In the genomic region with DNA sequence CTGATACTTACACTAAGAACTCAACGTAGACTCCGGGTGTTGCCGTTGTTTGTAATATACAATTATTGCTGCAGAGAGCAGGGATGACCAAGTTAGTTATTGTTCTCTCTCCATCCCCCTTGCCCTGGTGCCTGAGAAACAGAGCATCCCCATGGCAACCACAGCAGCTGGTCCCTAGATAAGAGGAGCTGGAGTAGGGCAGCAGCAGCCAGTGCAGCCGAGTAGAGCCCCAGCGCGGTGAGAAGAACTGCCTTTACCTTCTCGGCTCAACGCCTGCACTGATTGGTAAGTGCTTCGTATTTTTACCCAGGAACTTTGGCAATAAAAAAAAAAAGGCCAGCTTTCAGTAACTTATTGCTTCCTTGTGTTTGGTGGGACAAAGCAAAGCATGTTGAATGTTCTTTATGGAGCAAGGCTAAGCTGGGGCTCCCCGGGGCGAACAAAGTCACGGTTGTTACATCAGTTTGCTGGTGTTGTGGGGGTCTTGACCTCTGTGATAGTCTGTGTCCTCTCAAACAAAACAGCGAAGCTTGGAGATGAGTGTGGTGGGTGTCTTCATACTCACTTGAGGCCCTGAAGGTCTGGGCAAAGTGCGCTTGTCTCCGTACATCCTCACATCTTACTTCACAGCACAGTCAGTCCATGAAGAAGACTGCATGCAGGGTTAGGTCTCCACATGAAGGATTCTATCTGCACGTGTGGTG, we compare ENCODE assay signal across 12 mouse cellular contexts. TPM values are rescaled to one million over a fixed set of nuclear protein-coding genes. Genes with fewer than 3 reads are reported as not detected.
DNase-seq lines count a peak whose midpoint lies in the region; ATAC-seq and TF ChIP-seq lines count a peak whose summit lies in the region.
"Had no signal": no experiment of that assay in that cellular context is flagged by ENCODE, and none has a peak within 500 bp of the region (broad histone marks: within the 10 kb centered on the region; RNA-seq: fewer than 3 reads in every experiment).

A gene (plus strand): TSS at position 207 of the 704 bp plus-strand sequence.

- no peaks in the 10 kb centered on the region for H3K36me3 ChIP-seq in heart, embryonic 10.5 days
- no peaks in the 10 kb centered on the region for H3K36me3 ChIP-seq in heart, adult 2 months (ENCODE audit: control insufficient read depth, insufficient read depth, low read length)
- no peaks in the 10 kb centered on the region for H3K36me3 ChIP-seq in forebrain, embryonic 12.5 days (replicated peaks)
- H3K36me3 ChIP-seq in neural tube, embryonic 15.5 days = no peaks in the 10 kb centered on the region

- peak; percentile 91 for ATAC-seq in forebrain, embryonic 12.5 days (ENCODE audit: low FRiP score)
- ATAC-seq in neural tube, embryonic 15.5 days (ENCODE audit: low FRiP score) = peak; percentile 80; the same call in 1 of the 2 replicates

- peak within 1 kb of the TSS; percentile 59 for H3K27ac ChIP-seq in heart, embryonic 10.5 days
- no peak within 1 kb of the TSS for H3K27ac ChIP-seq in heart, adult 2 months
- no peak within 1 kb of the TSS for H3K27ac ChIP-seq in forebrain, embryonic 12.5 days
- no peak within 1 kb of the TSS for H3K27ac ChIP-seq in neural tube, embryonic 15.5 days (replicated peaks)
- H3K27ac ChIP-seq in left cerebral cortex, adult 2 months = no peak within 1 kb of the TSS

- 50% methylated on average over 16 of the region's 16 CpGs for WGBS in heart, embryonic 10.5 days
- WGBS in heart, adult 2 months = 65% methylated on average over 16 of the region's 16 CpGs
- 64% methylated on average over 16 of the region's 16 CpGs for WGBS in forebrain, embryonic 12.5 days
- WGBS in neural tube, embryonic 15.5 days = 27% methylated on average over 16 of the region's 16 CpGs

- H3K4me1 ChIP-seq in heart, embryonic 10.5 days = peaks cover 33% of the 10 kb centered on the region
- no peaks in the 10 kb centered on the region for H3K4me1 ChIP-seq in heart, adult 2 months (ENCODE audit: control insufficient read depth, insufficient read depth, low read length)
- peaks cover 11% of the 10 kb centered on the region for H3K4me1 ChIP-seq in forebrain, embryonic 12.5 days
- peaks cover 8% of the 10 kb centered on the region; the same call in 1 of the 2 replicates for H3K4me1 ChIP-seq in neural tube, embryonic 15.5 days

- H3K9ac ChIP-seq in heart, adult 2 months (ENCODE audit: low read depth, low read length) = no peak within 1 kb of the TSS
- no peak within 1 kb of the TSS for H3K9ac ChIP-seq in forebrain, embryonic 12.5 days
- no peak within 1 kb of the TSS for H3K9ac ChIP-seq in neural tube, embryonic 15.5 days (replicated peaks)

- TF ChIP-seq EP300 in heart, adult 2 months (IDR thresholded peaks at IDR 0.05; ENCODE audit: insufficient read depth, low read depth, low read length) = no peak

- no peak for TF ChIP-seq POLR2A in heart, adult 2 months (IDR thresholded peaks at IDR 0.05; ENCODE audit: insufficient read depth, low read depth, low read length)

- no peak for TF ChIP-seq CTCF in heart, adult 2 months (IDR thresholded peaks at IDR 0.05)
- TF ChIP-seq CTCF in left cerebral cortex, adult 2 months (IDR thresholded peaks at IDR 0.05) = no peak

- peak; percentile 84 for DNase-seq in heart, embryonic 10.5 days (ENCODE audit: low spot score)
- no peak for DNase-seq in heart, adult 2 months
- DNase-seq in mesoderm, embryonic 11.5 days (ENCODE audit: low read depth, low spot score) = peak; percentile 62
- DNase-seq in thymus, postnatal 4 days = no peak
- no peak for DNase-seq in ovary, postnatal 36 days (ENCODE audit: low spot score)
- DNase-seq in left cerebral cortex, adult 2 months (ENCODE audit: extremely low spot score in 1 of 2, low spot score in 2 of 2) = no peak
- DNase-seq: cerebellum, postnatal 25 days; kidney, adult 18-20 months; lung, postnatal 14 days had no signal

- intact Hi-C loops in heart, adult 2 months (cut with DNase I) = no loop called here
- intact Hi-C loops in left cerebral cortex, adult 2 months (cut with DNase I) = no loop called here

- no peaks in the 10 kb centered on the region for H3K27me3 ChIP-seq in heart, embryonic 10.5 days (ENCODE audit: insufficient read depth, poor library complexity, severe bottlenecking)
- H3K27me3 ChIP-seq in heart, adult 2 months (ENCODE audit: control insufficient read depth, insufficient read depth, low read length) = no peaks in the 10 kb centered on the region
- H3K27me3 ChIP-seq in forebrain, embryonic 12.5 days = no peaks in the 10 kb centered on the region
- no peaks in the 10 kb centered on the region for H3K27me3 ChIP-seq in neural tube, embryonic 15.5 days (replicated peaks)

- peak within 1 kb of the TSS; percentile 22 for H3K4me2 ChIP-seq in forebrain, embryonic 12.5 days
- peak within 1 kb of the TSS; percentile 25 for H3K4me2 ChIP-seq in neural tube, embryonic 15.5 days

- H3K4me3 ChIP-seq in heart, embryonic 10.5 days = peak within 1 kb of the TSS; percentile 43
- no peak within 1 kb of the TSS for H3K4me3 ChIP-seq in heart, adult 2 months
- H3K4me3 ChIP-seq in forebrain, embryonic 12.5 days (replicated peaks) = peak within 1 kb of the TSS; percentile 2; the same call in 1 of the 2 replicates
- no peak within 1 kb of the TSS for H3K4me3 ChIP-seq in neural tube, embryonic 15.5 days (replicated peaks)
- no peak within 1 kb of the TSS for H3K4me3 ChIP-seq in left cerebral cortex, adult 2 months

- no peaks in the 10 kb centered on the region for H3K9me3 ChIP-seq in heart, embryonic 10.5 days
- H3K9me3 ChIP-seq in forebrain, embryonic 12.5 days = no peaks in the 10 kb centered on the region
- H3K9me3 ChIP-seq in neural tube, embryonic 15.5 days (replicated peaks) = no peaks in the 10 kb centered on the region

- H3K79me2 ChIP-seq in heart, adult 2 months (replicated peaks; ENCODE audit: control insufficient read depth, insufficient read depth, low read length) = no peaks in the 10 kb centered on the region

RNA-seq across cellular contexts. Expression of the gene that starts here (rescaled TPM):
- polyA plus RNA-seq in heart, embryonic 10.5 days (2016; fragmentation: Nextera tagmentation; extraction: Ambion mirVana) = 17.6 and 25.4 TPM in 2 replicates
- not detected for total RNA-seq in heart, adult 2 months (2021)
- 0.10 TPM in 1 of 2 replicates, not detected in the other for polyA plus RNA-seq in heart, adult 2 months (2012; rRNA removed)
- 5.7 and 5.8 TPM in 2 replicates for polyA plus RNA-seq in forebrain, embryonic 12.5 days (2016; fragmentation: Nextera tagmentation; extraction: Ambion mirVana)
- polyA plus RNA-seq in neural tube, embryonic 15.5 days (2015; fragmentation: Nextera tagmentation; extraction: Ambion mirVana) = 2.3 and 2.7 TPM in 2 replicates
- under 1 TPM in 1 of 2 experiments, not detected in 1; 0.18 TPM for total RNA-seq in left cerebral cortex, adult 2 months (2021)
- polyA plus RNA-seq: C2C12 had no signal

Comparison
In these comparisons a context has a peak if more than half of its experiments do, and no peak if none do; other contexts are left out.
1. DNase-seq: peak in heart, embryonic 10.5 days (single experiment) and mesoderm, embryonic 11.5 days (single experiment); none in heart, adult 2 months (0 of 2), thymus, postnatal 4 days (single experiment), ovary, postnatal 36 days (single experiment) and left cerebral cortex, adult 2 months (0 of 2).
2. H3K4me3 ChIP-seq: peak in heart, embryonic 10.5 days (single experiment) and forebrain, embryonic 12.5 days (single experiment); none in heart, adult 2 months (single experiment), neural tube, embryonic 15.5 days (single experiment) and left cerebral cortex, adult 2 months (single experiment).